Mouse (Mus musculus) heart, postnatal 0 days (tissue): ENCODE results near the gene Clca3a2. TPM values are rescaled to one million over a fixed set of nuclear protein-coding genes. Genes with fewer than 3 reads are reported as not detected.
"Not testable (repeated sequence)": the region's sequence is repeated elsewhere in the genome, so short reads cannot be mapped to it uniquely, and the experiment has no call there.

ENCODE experiments used
- ATAC-seq: fragments of 200-750 bp; cut with Nextera tagmentation; 2 replicates; pipeline ENCODE4 v1.8.0; 2017; ENCODE audit warnings: low read depth, moderate number of reproducible peaks, moderate library complexity; ENCODE audit not compliant: insufficient read depth
- DNase-seq: peaks from one replicate; pipeline ENCODE4 v3.0.0-alpha.2; 2016; ENCODE audit warnings: low spot score
- H3K27ac ChIP-seq: fragments of 300-500 bp; sonication (generic); 2 replicates; pipeline ENCODE4 v1.5.1; 2014; ENCODE audit warnings: low read depth, mild to moderate bottlenecking
- H3K27me3 ChIP-seq: fragments of 300-500 bp; sonication (generic); 2 replicates; pipeline ENCODE4 v1.6.1; 2014; ENCODE audit warnings: low read length, mixed read lengths; ENCODE audit not compliant: control insufficient read depth, insufficient read depth
- H3K36me3 ChIP-seq: fragments of 300-500 bp; sonication (generic); replicated peaks from 2 replicates; pipeline ENCODE4 v1.6.1; 2014; ENCODE audit warnings: low read length, mixed read lengths; ENCODE audit not compliant: control insufficient read depth, insufficient read depth
- H3K4me1 ChIP-seq: fragments of 300-500 bp; sonication (generic); 2 replicates; pipeline ENCODE4 v1.6.1; 2014; ENCODE audit warnings: antibody characterized with exemption; ENCODE audit not compliant: control insufficient read depth, insufficient read depth
- H3K4me2 ChIP-seq: fragments of 300-500 bp; sonication (generic); 2 replicates; pipeline ENCODE4 v1.6.1; 2014; ENCODE audit warnings: low read depth, mild to moderate bottlenecking, low read length, moderate library complexity
- H3K4me3 ChIP-seq: fragments of 300-500 bp; sonication (generic); 2 replicates; pipeline ENCODE4 v1.5.1; 2014; ENCODE audit warnings: low read depth, low read length
- H3K9ac ChIP-seq: fragments of 300-500 bp; sonication (generic); replicated peaks from 2 replicates; pipeline ENCODE4 v1.6.1; 2014; ENCODE audit warnings: low read depth, low read length, mixed read lengths
- H3K9me3 ChIP-seq: fragments of 300-500 bp; sonication (generic); replicated peaks from 2 replicates; pipeline ENCODE4 v1.6.1; 2016; ENCODE audit warnings: low read length; ENCODE audit not compliant: control insufficient read depth
- CTCF ChIP-seq: IDR thresholded peaks from 2 replicates; pipeline ENCODE4 v1.5.1; 2016; ENCODE audit warnings: antibody characterized with exemption, control low read depth, low read depth
- EP300 ChIP-seq: IDR thresholded peaks from 2 replicates; pipeline ENCODE4 v1.6.1; 2016; ENCODE audit warnings: antibody characterized with exemption, low read depth
- WGBS: fragments of 180-500 bp; shearing (Covaris S2); extraction: QIAGEN DNeasy Blood & Tissue Kit; methylation state at CpG from one replicate; pipeline ENCODE4 v1.1.7; 2014; 5-methylcytosine and 5-hydroxymethylcytosine counted together
- polyA plus RNA-seq: library from polyadenylated mRNA; unstranded; fragments of >200 nt; fragmentation: Nextera tagmentation; extraction: Ambion mirVana; gene quantifications from 2 replicates; pipeline ENCODE4 v1.2.1, GENCODE M21; 2015
- total RNA-seq: library from RNA; depleted of rRNA; stranded (reverse); fragments of >200 nt; gene quantifications from 2 replicates; pipeline ENCODE4 v1.2.3, GENCODE M21; 2014; ENCODE audit warnings: low replicate concordance

Clca3a2 gene
- total and polyA plus RNA-seq, 2 experiments from 2014 or later, result 2.1 to 11.7 TPM

- no peak for DNase-seq
- H3K36me3 ChIP-seq, result no peaks in the 10 kb centered on the region
- no peaks in the 10 kb centered on the region for H3K4me1 ChIP-seq
- WGBS, result 24% methylated on average over 1 of the region's 1 CpGs
- no peaks in the 10 kb centered on the region for H3K9me3 ChIP-seq
- ATAC-seq, result no peak
- no peaks in the 10 kb centered on the region for H3K27me3 ChIP-seq
- no peak for TF ChIP-seq CTCF
- TF ChIP-seq EP300, result no peak
- H3K9ac ChIP-seq, result no peak overlapping the region
- H3K4me2 ChIP-seq, result no peak overlapping the region
- no peak overlapping the region for H3K4me3 ChIP-seq
- H3K27ac ChIP-seq, result no peak overlapping the region
These were observed 1.3 kb upstream of the Clca3a2 start for GRCm38 (mm10) chr3:144820632-144821031.

GRCm38 (mm10) chr3:144813336-144813735 is 6.0 kb downstream of the Clca3a2 start:
- not testable (repeated sequence) for H3K27ac ChIP-seq, H3K27me3 ChIP-seq, H3K9me3 ChIP-seq, ATAC-seq, H3K4me3 ChIP-seq, DNase-seq, H3K4me2 ChIP-seq, H3K9ac ChIP-seq, H3K36me3 ChIP-seq, H3K4me1 ChIP-seq
- WGBS, result 78% methylated on average over 6 of the region's 6 CpGs

GRCm38 (mm10) chr3:144811821-144812220 is 7.5 kb downstream of the Clca3a2 start:
- no peaks in the 10 kb centered on the region for H3K27me3 ChIP-seq
- no peaks in the 10 kb centered on the region for H3K4me1 ChIP-seq
- no peaks in the 10 kb centered on the region for H3K36me3 ChIP-seq
- no peak overlapping the region for H3K4me3 ChIP-seq
- WGBS, result 44% methylated on average over 3 of the region's 3 CpGs
- no peak overlapping the region for H3K4me2 ChIP-seq
- H3K9me3 ChIP-seq, result no peaks in the 10 kb centered on the region
- ATAC-seq, result no peak
- no peak for DNase-seq
- H3K9ac ChIP-seq, result no peak overlapping the region
- no peak overlapping the region for H3K27ac ChIP-seq
- TF ChIP-seq CTCF, result no peak
- TF ChIP-seq EP300, result no peak

GRCm38 (mm10) chr3:144808153-144808925 is 11.0 kb downstream of the Clca3a2 start:
- H3K4me1 ChIP-seq, H3K4me3 ChIP-seq, H3K9me3 ChIP-seq, H3K36me3 ChIP-seq, DNase-seq, ATAC-seq, H3K9ac ChIP-seq, H3K4me2 ChIP-seq, H3K27me3 ChIP-seq, H3K27ac ChIP-seq: not testable (repeated sequence)
- 53% methylated on average over 14 of the region's 17 CpGs for WGBS

- not testable (repeated sequence) for H3K4me2 ChIP-seq, H3K27me3 ChIP-seq, H3K4me1 ChIP-seq, H3K4me3 ChIP-seq, ATAC-seq, H3K36me3 ChIP-seq, H3K27ac ChIP-seq, H3K9me3 ChIP-seq, DNase-seq, H3K9ac ChIP-seq
- 48% methylated on average over 2 of the region's 2 CpGs for WGBS
These were observed 12.7 kb downstream of the Clca3a2 start for GRCm38 (mm10) chr3:144806626-144807025.

GRCm38 (mm10) chr3:144801861-144802260 is 17.4 kb downstream of the Clca3a2 start:
- WGBS, result 26% methylated on average over 8 of the region's 8 CpGs
- Histone ChIP-seq H3K4me1 (no peaks in the 10 kb centered on the region), H3K36me3 (no peaks in the 10 kb centered on the region)

More at GRCm38 (mm10) chr3:144801861-144802260, 17.4 kb downstream of the Clca3a2 start:
- no peak overlapping the region for H3K9ac ChIP-seq
- H3K27me3 ChIP-seq, result no peaks in the 10 kb centered on the region
- no peak overlapping the region for H3K4me2 ChIP-seq
- ATAC-seq (no peak), DNase-seq (no peak)
- H3K27ac ChIP-seq, result no peak overlapping the region
- TF ChIP-seq EP300, result no peak
- TF ChIP-seq CTCF, result peak; percentile 46
- no peaks in the 10 kb centered on the region for H3K9me3 ChIP-seq
- no peak overlapping the region for H3K4me3 ChIP-seq
